Mouse (Mus musculus): ENCODE results near the gene Pgf. TPM values are rescaled to one million over a fixed set of nuclear protein-coding genes. Genes with fewer than 3 reads are reported as not detected.
A peak's percentile ranks its signal among the peaks of the same experiment; 100 is the strongest.

Pgf gene
- polyA plus RNA-seq, 1 experiment from 2014 or later: 21.8 TPM

- Histone ChIP-seq H3K36me3 (ENCODE audit: control insufficient read depth, insufficient read depth, low read length) (no peaks in the 10 kb centered on the region), H3K4me1 (ENCODE audit: control insufficient read depth, insufficient read depth, low read length) (peaks cover 19% of the 10 kb centered on the region; the same call in 1 of the 2 replicates), H3K27me3 (ENCODE audit: control insufficient read depth, insufficient read depth, low read length) (no peaks in the 10 kb centered on the region), H3K27ac (ENCODE audit: low read length) (no peak overlapping the region), H3K4me2 (replicated peaks; ENCODE audit: low read depth, low read length) (no peak overlapping the region), H3K4me3 (ENCODE audit: low read depth, low read length) (no peak overlapping the region), H3K9me3 (ENCODE audit: control insufficient read depth, low read depth, low read length) (no peaks in the 10 kb centered on the region), H3K9ac (replicated peaks; ENCODE audit: low read depth, low read length) (no peak overlapping the region)
- WGBS: 61% methylated on average over 5 of the region's 5 CpGs
- ATAC-seq (ENCODE audit: insufficient number of reproducible peaks, insufficient read depth, low FRiP score, low read depth): no peak
These were observed 6.5 kb upstream of the Pgf start for GRCm38 (mm10) chr12:85184118-85184517.

GRCm38 (mm10) chr12:85182898-85183297 lies 5.3 kb upstream of the Pgf start:
- ATAC-seq (ENCODE audit: insufficient number of reproducible peaks, insufficient read depth, low FRiP score, low read depth): no peak
- WGBS: 74% methylated on average over 5 of the region's 5 CpGs
- no peaks in the 10 kb centered on the region for H3K27me3 ChIP-seq (ENCODE audit: control insufficient read depth, insufficient read depth, low read length)
- no peak overlapping the region for H3K9ac ChIP-seq (replicated peaks; ENCODE audit: low read depth, low read length)
- H3K36me3 ChIP-seq (ENCODE audit: control insufficient read depth, insufficient read depth, low read length): no peaks in the 10 kb centered on the region
- peaks cover 19% of the 10 kb centered on the region; the same call in 1 of the 2 replicates for H3K4me1 ChIP-seq (ENCODE audit: control insufficient read depth, insufficient read depth, low read length)
- no peak overlapping the region for H3K27ac ChIP-seq (ENCODE audit: low read length)
- no peak overlapping the region for H3K4me3 ChIP-seq (ENCODE audit: low read depth, low read length)
- no peak overlapping the region for H3K4me2 ChIP-seq (replicated peaks; ENCODE audit: low read depth, low read length)
- no peaks in the 10 kb centered on the region for H3K9me3 ChIP-seq (ENCODE audit: control insufficient read depth, low read depth, low read length)

- H3K4me3 ChIP-seq (ENCODE audit: low read depth, low read length): no peak overlapping the region
- no peaks in the 10 kb centered on the region for H3K9me3 ChIP-seq (ENCODE audit: control insufficient read depth, low read depth, low read length)
- no peak overlapping the region for H3K4me2 ChIP-seq (replicated peaks; ENCODE audit: low read depth, low read length)
- no peak overlapping the region for H3K27ac ChIP-seq (ENCODE audit: low read length)
- H3K27me3 ChIP-seq (ENCODE audit: control insufficient read depth, insufficient read depth, low read length): no peaks in the 10 kb centered on the region
- peaks cover 19% of the 10 kb centered on the region; the same call in 1 of the 2 replicates for H3K4me1 ChIP-seq (ENCODE audit: control insufficient read depth, insufficient read depth, low read length)
- no peaks in the 10 kb centered on the region for H3K36me3 ChIP-seq (ENCODE audit: control insufficient read depth, insufficient read depth, low read length)
- no peak overlapping the region for H3K9ac ChIP-seq (replicated peaks; ENCODE audit: low read depth, low read length)
- no peak for ATAC-seq (ENCODE audit: insufficient number of reproducible peaks, insufficient read depth, low FRiP score, low read depth)
- 13% methylated on average over 8 of the region's 8 CpGs for WGBS
These were observed 4.7 kb upstream of the Pgf start for GRCm38 (mm10) chr12:85182345-85182643.

GRCm38 (mm10) chr12:85181475-85182344 lies 4.1 kb upstream of the Pgf start:
- no peak overlapping the region for H3K4me3 ChIP-seq (ENCODE audit: low read depth, low read length)
- WGBS: 20% methylated on average over 16 of the region's 17 CpGs
- H3K9ac ChIP-seq (replicated peaks; ENCODE audit: low read depth, low read length): no peak overlapping the region
- peaks cover 21% of the 10 kb centered on the region; the same call in 1 of the 2 replicates for H3K4me1 ChIP-seq (ENCODE audit: control insufficient read depth, insufficient read depth, low read length)
- H3K27me3 ChIP-seq (ENCODE audit: control insufficient read depth, insufficient read depth, low read length): no peaks in the 10 kb centered on the region
- no peaks in the 10 kb centered on the region for H3K9me3 ChIP-seq (ENCODE audit: control insufficient read depth, low read depth, low read length)
- 0 out of 2 replicates have a peak, but pooled peaks have one; percentile 7 for ATAC-seq (ENCODE audit: insufficient number of reproducible peaks, insufficient read depth, low FRiP score, low read depth)
- no peak overlapping the region for H3K4me2 ChIP-seq (replicated peaks; ENCODE audit: low read depth, low read length)
- no peak overlapping the region for H3K27ac ChIP-seq (ENCODE audit: low read length)
- no peaks in the 10 kb centered on the region for H3K36me3 ChIP-seq (ENCODE audit: control insufficient read depth, insufficient read depth, low read length)

GRCm38 (mm10) chr12:85178294-85178693 lies 704 bp upstream of the Pgf start:
- Histone ChIP-seq H3K36me3 (ENCODE audit: control insufficient read depth, insufficient read depth, low read length) (no peaks in the 10 kb centered on the region), H3K4me1 (ENCODE audit: control insufficient read depth, insufficient read depth, low read length) (peaks cover 42% of the 10 kb centered on the region; the same call in 1 of the 2 replicates), H3K4me3 (ENCODE audit: low read depth, low read length) (no peak overlapping the region), H3K9me3 (ENCODE audit: control insufficient read depth, low read depth, low read length) (no peaks in the 10 kb centered on the region), H3K27me3 (ENCODE audit: control insufficient read depth, insufficient read depth, low read length) (no peaks in the 10 kb centered on the region), H3K9ac (replicated peaks; ENCODE audit: low read depth, low read length) (no peak overlapping the region), H3K4me2 (replicated peaks; ENCODE audit: low read depth, low read length) (no peak overlapping the region), H3K27ac (ENCODE audit: low read length) (no peak overlapping the region)
- 64% methylated on average over 2 of the region's 2 CpGs for WGBS
- ATAC-seq (ENCODE audit: insufficient number of reproducible peaks, insufficient read depth, low FRiP score, low read depth): no peak

GRCm38 (mm10) chr12:85176846-85177523 lies 605 bp downstream of the Pgf start:
- H3K27me3 ChIP-seq (ENCODE audit: control insufficient read depth, insufficient read depth, low read length): no peaks in the 10 kb centered on the region
- WGBS: 1% methylated on average over 32 of the region's 32 CpGs
- H3K4me3 ChIP-seq (ENCODE audit: low read depth, low read length): peak overlapping the region; percentile 33
- ATAC-seq (ENCODE audit: insufficient number of reproducible peaks, insufficient read depth, low FRiP score, low read depth): peak; percentile 67
- H3K4me1 ChIP-seq (ENCODE audit: control insufficient read depth, insufficient read depth, low read length): peaks cover 38% of the 10 kb centered on the region; the same call in 1 of the 2 replicates
- H3K9ac ChIP-seq (replicated peaks; ENCODE audit: low read depth, low read length): peak overlapping the region; percentile 40
- no peaks in the 10 kb centered on the region for H3K36me3 ChIP-seq (ENCODE audit: control insufficient read depth, insufficient read depth, low read length)
- H3K9me3 ChIP-seq (ENCODE audit: control insufficient read depth, low read depth, low read length): no peaks in the 10 kb centered on the region
- peak overlapping the region; percentile 66; the same call in 1 of the 2 replicates for H3K27ac ChIP-seq (ENCODE audit: low read length)
- H3K4me2 ChIP-seq (replicated peaks; ENCODE audit: low read depth, low read length): peak overlapping the region; percentile 51

GRCm38 (mm10) chr12:85175926-85176845 lies 1.4 kb downstream of the Pgf start:
- ATAC-seq (ENCODE audit: insufficient number of reproducible peaks, insufficient read depth, low FRiP score, low read depth): peak; percentile 70; the same call in 1 of the 2 replicates
- H3K4me3 ChIP-seq (ENCODE audit: low read depth, low read length): peak overlapping the region; percentile 33
- WGBS: 10% methylated on average over 11 of the region's 11 CpGs
- H3K27ac ChIP-seq (ENCODE audit: low read length): peak overlapping the region; percentile 66
- peak overlapping the region; percentile 40 for H3K9ac ChIP-seq (replicated peaks; ENCODE audit: low read depth, low read length)
- H3K36me3 ChIP-seq (ENCODE audit: control insufficient read depth, insufficient read depth, low read length): no peaks in the 10 kb centered on the region
- peaks cover 32% of the 10 kb centered on the region; the same call in 1 of the 2 replicates for H3K4me1 ChIP-seq (ENCODE audit: control insufficient read depth, insufficient read depth, low read length)
- H3K27me3 ChIP-seq (ENCODE audit: control insufficient read depth, insufficient read depth, low read length): no peaks in the 10 kb centered on the region
- H3K4me2 ChIP-seq (replicated peaks; ENCODE audit: low read depth, low read length): peak overlapping the region; percentile 51
- H3K9me3 ChIP-seq (ENCODE audit: control insufficient read depth, low read depth, low read length): no peaks in the 10 kb centered on the region
